Mouse (Mus musculus): ENCODE measurements at regions not wholly inside any gene's neighbourhood (a gene's known extent, or its start where the extent isn't known, plus 50 kb on each side); places are given as distances from the start of the nearest gene placed in this dataset.
A peak's percentile ranks its signal among the peaks of the same experiment; 100 is the strongest.

GRCm38 (mm10) chr11:113125832-113126231 is 343.8 kb downstream of the Sox9 start:
- no peak for ATAC-seq (ENCODE audit: low FRiP score, low read depth)
- WGBS: 81% methylated on average over 7 of the region's 7 CpGs
- no peaks in the 10 kb centered on the region; the same call in 1 of the 2 replicates for H3K36me3 ChIP-seq

GRCm38 (mm10) chr11:113129192-113129591 is 347.2 kb downstream of the Sox9 start:
- H3K4me3 ChIP-seq: no peak overlapping the region
- H3K4me1 ChIP-seq: peaks cover 7% of the 10 kb centered on the region; the same call in 1 of the 2 replicates
- no peak overlapping the region for H3K9ac ChIP-seq (replicated peaks)
- H3K4me2 ChIP-seq (replicated peaks): no peak overlapping the region
- ATAC-seq (ENCODE audit: low FRiP score, low read depth): no peak
- H3K9me3 ChIP-seq: no peaks in the 10 kb centered on the region
- 97% methylated on average over 5 of the region's 5 CpGs for WGBS
- H3K36me3 ChIP-seq: no peaks in the 10 kb centered on the region; the same call in 1 of the 2 replicates
- H3K27me3 ChIP-seq: no peaks in the 10 kb centered on the region
- H3K27ac ChIP-seq (replicated peaks): no peak overlapping the region

More at GRCm38 (mm10) chr11:113125832-113126231, 343.8 kb downstream of the Sox9 start:
- H3K9me3 ChIP-seq: no peaks in the 10 kb centered on the region
- H3K4me2 ChIP-seq (replicated peaks): no peak overlapping the region
- peaks cover 29% of the 10 kb centered on the region for H3K4me1 ChIP-seq
- H3K27me3 ChIP-seq: no peaks in the 10 kb centered on the region
- H3K4me3 ChIP-seq: no peak overlapping the region
- no peak overlapping the region for H3K9ac ChIP-seq (replicated peaks)
- no peak overlapping the region for H3K27ac ChIP-seq (replicated peaks)

DNA sequence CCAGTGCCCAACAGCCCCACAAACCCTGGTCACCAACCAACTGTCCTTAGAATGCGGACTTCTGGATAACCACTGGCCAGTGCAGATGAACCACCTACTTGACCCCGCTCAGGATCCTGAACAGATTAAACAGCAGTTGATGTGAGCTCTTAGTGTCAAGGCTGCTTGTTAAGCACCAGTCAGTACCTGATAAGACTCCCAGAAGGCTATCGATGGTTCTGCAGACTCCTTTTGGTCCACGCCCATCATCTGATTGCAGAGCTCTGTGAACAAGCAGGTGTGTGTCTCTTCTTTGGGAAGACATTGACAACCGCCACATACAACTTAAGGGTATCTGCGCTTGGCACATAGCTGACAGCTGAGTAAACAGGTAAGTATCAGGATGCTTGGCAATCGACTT is 348.0 kb downstream of the Sox9 start:
- Histone ChIP-seq H3K9ac (replicated peaks) (no peak overlapping the region), H3K9me3 (no peaks in the 10 kb centered on the region), H3K27ac (replicated peaks) (no peak overlapping the region), H3K4me2 (replicated peaks) (no peak overlapping the region), H3K4me3 (no peak overlapping the region), H3K4me1 (peaks cover 8% of the 10 kb centered on the region), H3K36me3 (no peaks in the 10 kb centered on the region; the same call in 1 of the 2 replicates), H3K27me3 (no peaks in the 10 kb centered on the region)
- 98% methylated on average over 7 of the region's 7 CpGs for WGBS
- ATAC-seq (ENCODE audit: low FRiP score, low read depth): no peak

DNA sequence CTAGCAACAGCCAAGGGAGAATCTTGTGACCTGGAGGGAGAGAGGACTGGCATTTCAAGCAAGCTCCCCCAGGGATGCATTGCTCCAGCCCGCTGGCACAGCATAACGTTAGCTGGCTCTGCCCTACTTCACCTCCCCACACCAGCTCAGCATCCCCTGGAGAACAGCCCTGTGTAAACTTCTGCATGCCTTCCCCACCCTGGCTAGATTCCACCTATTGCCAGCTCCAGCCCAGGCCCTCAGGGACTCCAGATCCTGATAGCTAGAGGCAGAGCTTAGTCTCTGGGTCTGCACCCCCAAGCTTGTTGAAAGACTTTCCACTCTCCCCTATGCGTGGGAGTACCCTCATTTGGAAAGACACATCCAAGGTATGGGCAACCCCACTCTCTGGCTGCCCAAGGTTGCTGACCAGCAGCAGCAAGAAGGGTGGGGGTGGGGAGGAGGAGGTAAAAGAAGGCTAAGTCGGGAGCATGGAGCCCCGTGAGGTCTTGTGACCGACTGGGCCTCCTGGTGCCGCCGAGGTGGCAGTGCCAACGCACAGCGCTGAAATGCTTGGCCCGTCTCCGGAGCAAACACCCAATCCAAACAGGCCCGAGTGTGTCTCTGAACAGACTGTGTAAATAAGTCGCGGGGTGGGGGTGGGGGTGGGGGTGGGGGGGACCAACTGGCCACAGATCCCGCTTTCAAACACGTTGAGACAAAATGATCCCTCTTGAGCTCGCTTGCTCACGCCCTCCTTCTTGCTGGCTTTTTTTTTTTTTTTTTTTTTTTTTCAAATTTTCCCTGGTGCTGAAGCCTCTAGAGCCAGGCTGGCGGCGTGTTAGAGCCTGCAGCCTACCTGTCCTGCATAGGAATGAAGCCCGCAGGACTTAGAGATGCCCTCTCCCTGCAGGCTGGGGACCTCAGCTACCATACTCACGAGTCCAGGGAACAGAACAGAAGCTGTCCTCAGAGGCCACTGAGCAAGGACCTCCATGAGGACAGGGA is 350.3 kb downstream of the Sox9 start:
- H3K9ac ChIP-seq (replicated peaks): no peak overlapping the region
- no peak overlapping the region for H3K4me2 ChIP-seq (replicated peaks)
- no peaks in the 10 kb centered on the region; the same call in 1 of the 2 replicates for H3K36me3 ChIP-seq
- H3K4me3 ChIP-seq: no peak overlapping the region
- no peak for ATAC-seq (ENCODE audit: low FRiP score, low read depth)
- H3K4me1 ChIP-seq: peaks cover 6% of the 10 kb centered on the region; the same call in 1 of the 2 replicates
- H3K27ac ChIP-seq (replicated peaks): no peak overlapping the region
- no peaks in the 10 kb centered on the region for H3K27me3 ChIP-seq
- 79% methylated on average over 23 of the region's 23 CpGs for WGBS
- no peaks in the 10 kb centered on the region for H3K9me3 ChIP-seq

GRCm38 (mm10) chr11:113133407-113133806 is 351.4 kb downstream of the Sox9 start:
- peaks cover 6% of the 10 kb centered on the region; the same call in 1 of the 2 replicates for H3K4me1 ChIP-seq
- ATAC-seq (ENCODE audit: low FRiP score, low read depth): no peak
- H3K27ac ChIP-seq (replicated peaks): no peak overlapping the region
- H3K9ac ChIP-seq (replicated peaks): no peak overlapping the region
- H3K36me3 ChIP-seq: no peaks in the 10 kb centered on the region; the same call in 1 of the 2 replicates
- no peaks in the 10 kb centered on the region for H3K27me3 ChIP-seq
- H3K4me2 ChIP-seq (replicated peaks): no peak overlapping the region
- 93% methylated on average over 4 of the region's 4 CpGs for WGBS
- no peaks in the 10 kb centered on the region for H3K9me3 ChIP-seq
- no peak overlapping the region for H3K4me3 ChIP-seq

DNA sequence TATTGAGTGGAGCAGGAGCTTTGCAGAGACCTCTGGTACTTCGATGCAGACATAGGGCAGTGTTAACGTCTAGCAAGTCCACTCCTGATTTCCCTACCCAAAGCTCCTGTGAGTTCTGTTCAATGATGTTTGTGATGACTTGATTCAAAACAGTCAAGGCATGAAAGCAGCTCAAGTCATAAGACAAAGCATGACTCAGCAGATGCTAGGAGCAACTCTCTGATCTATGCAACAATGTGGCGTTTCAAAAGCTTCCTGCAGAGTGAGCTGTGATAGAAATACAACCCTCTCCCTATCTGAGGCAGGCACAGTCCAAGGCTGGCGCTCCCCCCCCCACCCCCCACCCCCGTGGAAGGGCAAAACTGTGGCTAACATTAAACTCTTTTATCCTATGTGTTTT is 353.2 kb downstream of the Sox9 start:
- H3K36me3 ChIP-seq: no peaks in the 10 kb centered on the region
- no peak for ATAC-seq (ENCODE audit: low FRiP score, low read depth)

DNA sequence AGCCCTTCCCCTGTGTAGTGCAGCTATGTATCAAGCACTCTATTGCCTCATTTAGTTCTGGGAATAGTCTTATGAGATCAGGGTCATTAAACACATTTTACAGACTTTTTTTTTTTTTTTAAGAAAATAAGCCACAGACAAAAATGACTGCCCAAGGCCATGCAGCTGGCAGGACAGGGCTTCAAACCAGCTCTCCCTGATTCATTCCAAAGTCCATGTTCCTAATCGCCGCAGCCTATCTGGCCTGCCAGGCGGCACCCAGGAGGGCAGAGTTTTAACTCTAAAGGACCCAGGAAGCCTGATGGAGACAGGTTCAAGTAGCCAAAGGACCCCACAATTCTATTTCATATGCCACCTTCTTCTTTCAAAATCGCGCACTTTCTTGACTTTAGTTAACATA is 356.4 kb downstream of the Sox9 start:
- Histone ChIP-seq H3K27me3 (no peaks in the 10 kb centered on the region), H3K27ac (replicated peaks) (no peak overlapping the region), H3K4me1 (peaks cover 17% of the 10 kb centered on the region), H3K36me3 (no peaks in the 10 kb centered on the region), H3K9me3 (no peaks in the 10 kb centered on the region), H3K4me2 (replicated peaks) (no peak overlapping the region), H3K9ac (replicated peaks) (no peak overlapping the region), H3K4me3 (no peak overlapping the region)
- 83% methylated on average over 5 of the region's 5 CpGs for WGBS
- ATAC-seq (ENCODE audit: low FRiP score, low read depth): no peak

More for the DNA sequence above, 353.2 kb downstream of the Sox9 start:
- Histone ChIP-seq H3K4me3 (no peak overlapping the region), H3K27ac (replicated peaks) (no peak overlapping the region), H3K4me2 (replicated peaks) (no peak overlapping the region), H3K9me3 (no peaks in the 10 kb centered on the region), H3K4me1 (peaks cover 6% of the 10 kb centered on the region; the same call in 1 of the 2 replicates), H3K27me3 (no peaks in the 10 kb centered on the region), H3K9ac (replicated peaks) (no peak overlapping the region)
- whole genome bisulfite sequencing: 41% methylated on average over 5 of the region's 5 CpGs

- peaks cover 31% of the 10 kb centered on the region for H3K4me1 ChIP-seq
- ATAC-seq (ENCODE audit: low FRiP score, low read depth): no peak
- no peaks in the 10 kb centered on the region for H3K9me3 ChIP-seq
- no peak overlapping the region for H3K27ac ChIP-seq (replicated peaks)
- no peaks in the 10 kb centered on the region for H3K36me3 ChIP-seq
- H3K4me3 ChIP-seq: no peak overlapping the region
- H3K9ac ChIP-seq (replicated peaks): no peak overlapping the region
- H3K4me2 ChIP-seq (replicated peaks): no peak overlapping the region
- WGBS: 66% methylated on average over 9 of the region's 9 CpGs
- H3K27me3 ChIP-seq: no peaks in the 10 kb centered on the region
Measured at GRCm38 (mm10) chr11:113140595-113140994, 358.6 kb downstream of the Sox9 start.

DNA sequence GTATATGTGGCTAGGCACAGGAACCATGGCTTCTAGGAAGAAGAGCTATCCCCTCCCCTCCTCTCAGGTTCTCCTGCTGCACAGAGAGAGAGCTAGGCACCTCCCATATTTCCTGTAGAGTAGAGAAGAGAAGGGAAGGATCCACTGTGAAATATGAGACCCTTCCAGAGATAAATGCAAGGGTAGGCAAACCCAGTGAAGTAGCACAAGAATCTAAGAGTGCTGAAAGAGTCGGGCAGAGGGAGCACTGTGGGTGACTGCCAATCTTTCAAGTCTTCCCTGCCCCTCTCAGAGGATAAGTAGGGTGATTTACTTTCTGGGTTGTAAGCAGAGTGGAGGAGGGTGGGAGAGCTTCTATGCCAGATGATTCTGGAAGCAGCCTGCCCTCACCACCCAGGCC is 360.8 kb downstream of the Sox9 start:
- Histone ChIP-seq H3K9me3 (no peaks in the 10 kb centered on the region), H3K36me3 (no peaks in the 10 kb centered on the region), H3K4me3 (no peak overlapping the region), H3K27me3 (no peaks in the 10 kb centered on the region), H3K9ac (replicated peaks) (no peak overlapping the region), H3K4me2 (replicated peaks) (no peak overlapping the region), H3K27ac (replicated peaks) (no peak overlapping the region), H3K4me1 (peaks cover 36% of the 10 kb centered on the region)
- ATAC-seq (ENCODE audit: low FRiP score, low read depth): no peak
- WGBS: 74% methylated on average over 1 of the region's 1 CpGs

DNA sequence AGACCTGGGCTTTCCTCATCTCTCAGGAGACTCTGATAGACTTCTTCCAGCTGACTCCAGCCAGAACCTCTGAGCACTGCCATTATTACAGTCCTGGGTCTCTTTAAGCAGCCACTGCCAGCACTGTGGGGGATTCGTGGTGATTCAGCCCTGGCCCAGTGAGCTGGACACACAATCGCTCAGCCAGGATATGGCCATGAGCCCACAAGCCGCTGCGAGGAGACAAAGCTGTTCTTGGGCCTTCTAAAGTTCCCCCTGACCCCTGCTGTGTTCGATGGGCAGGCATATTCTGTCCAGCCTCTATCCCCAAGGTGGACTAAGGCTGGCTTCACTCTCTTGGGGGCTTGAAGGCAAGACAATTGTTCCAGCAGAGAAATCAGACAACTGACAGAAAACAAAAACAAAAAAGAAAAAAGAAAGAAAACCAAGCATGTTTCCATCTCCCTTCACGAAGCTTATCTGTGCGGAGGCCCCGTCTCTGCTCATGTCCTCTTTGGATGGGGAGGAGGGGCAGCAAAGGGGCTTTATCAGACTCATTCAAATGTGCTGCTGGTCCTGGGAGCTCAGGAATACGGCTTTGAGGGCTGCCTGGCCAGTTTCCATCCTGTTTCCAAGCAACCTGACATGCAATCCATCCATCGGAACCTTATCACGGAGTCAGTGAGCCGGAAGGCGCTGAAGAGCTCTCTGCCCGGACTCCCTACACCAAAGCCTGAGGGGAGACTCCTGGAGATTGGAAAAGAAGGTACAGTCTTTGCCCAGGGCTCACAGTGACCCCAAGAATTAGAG is 362.0 kb downstream of the Sox9 start:
- H3K9me3 ChIP-seq: no peaks in the 10 kb centered on the region
- 14% methylated on average over 14 of the region's 14 CpGs for WGBS

GRCm38 (mm10) chr11:113145721-113146120 is 363.7 kb downstream of the Sox9 start:
- H3K27me3 ChIP-seq: no peaks in the 10 kb centered on the region
- H3K36me3 ChIP-seq: no peaks in the 10 kb centered on the region
- no peak overlapping the region for H3K9ac ChIP-seq (replicated peaks)
- no peaks in the 10 kb centered on the region for H3K9me3 ChIP-seq
- no peak overlapping the region for H3K4me3 ChIP-seq
- WGBS: 82% methylated on average over 4 of the region's 4 CpGs
- no peak for ATAC-seq (ENCODE audit: low FRiP score, low read depth)
- peaks cover 40% of the 10 kb centered on the region for H3K4me1 ChIP-seq
- no peak overlapping the region for H3K4me2 ChIP-seq (replicated peaks)
- no peak overlapping the region for H3K27ac ChIP-seq (replicated peaks)

More for the DNA sequence above, 362.0 kb downstream of the Sox9 start:
- no peaks in the 10 kb centered on the region for H3K27me3 ChIP-seq
- H3K4me1 ChIP-seq: peaks cover 40% of the 10 kb centered on the region
- H3K4me3 ChIP-seq: no peak overlapping the region
- H3K27ac ChIP-seq (replicated peaks): peak overlapping the region; percentile 50
- H3K4me2 ChIP-seq (replicated peaks): peak overlapping the region; percentile 12
- H3K9ac ChIP-seq (replicated peaks): no peak overlapping the region
- ATAC-seq (ENCODE audit: low FRiP score, low read depth): peak; percentile 72
- H3K36me3 ChIP-seq: no peaks in the 10 kb centered on the region

DNA sequence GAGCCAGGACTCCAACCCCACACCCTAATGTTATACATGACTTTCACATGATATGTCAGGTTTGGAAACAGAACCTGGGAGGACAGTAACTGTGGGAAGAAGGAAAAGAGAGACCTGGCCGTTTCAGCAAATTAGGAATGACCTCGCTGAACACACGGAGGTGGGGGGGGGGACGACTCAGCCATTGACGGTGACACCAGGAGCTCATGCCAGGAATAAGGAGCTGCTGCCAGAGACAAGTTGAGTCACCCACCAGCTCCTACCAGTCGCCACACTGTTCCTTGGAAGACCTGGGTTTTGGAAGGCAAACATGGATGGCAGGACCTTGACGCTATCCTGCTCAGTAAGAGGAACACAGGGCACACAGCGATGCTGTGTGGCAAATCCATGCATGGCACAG is 364.7 kb downstream of the Sox9 start:
- 94% methylated on average over 8 of the region's 8 CpGs for WGBS
- H3K4me3 ChIP-seq: no peak overlapping the region
- ATAC-seq (ENCODE audit: low FRiP score, low read depth): no peak
- no peak overlapping the region for H3K4me2 ChIP-seq (replicated peaks)
- no peaks in the 10 kb centered on the region for H3K9me3 ChIP-seq
- H3K36me3 ChIP-seq: no peaks in the 10 kb centered on the region
- H3K9ac ChIP-seq (replicated peaks): no peak overlapping the region
- H3K4me1 ChIP-seq: peaks cover 40% of the 10 kb centered on the region
- H3K27me3 ChIP-seq: no peaks in the 10 kb centered on the region
- H3K27ac ChIP-seq (replicated peaks): no peak overlapping the region

All from midbrain, embryonic 12.5 days (tissue).